Mouse (Mus musculus) olfactory bulb, adult 2 months (tissue): Measurements from ENCODE around the gene Rac1.
A peak's percentile ranks its signal among the peaks of the same experiment; 100 is the strongest.

Experiments used
- CTCF ChIP-seq: fragments of 200-500 bp; IDR thresholded peaks from 2 replicates; pipeline ENCODE4 v1.5.1; 2012; ENCODE audit warnings: low read depth, mild to moderate bottlenecking, low read length, moderate library complexity; ENCODE audit not compliant: insufficient read depth
- POLR2A ChIP-seq: fragments of 200-500 bp; IDR thresholded peaks from 2 replicates; pipeline ENCODE4 v1.6.1; 2012; ENCODE audit warnings: mild to moderate bottlenecking, low read depth, low read length, moderate library complexity; ENCODE audit not compliant: insufficient read depth

DNA sequence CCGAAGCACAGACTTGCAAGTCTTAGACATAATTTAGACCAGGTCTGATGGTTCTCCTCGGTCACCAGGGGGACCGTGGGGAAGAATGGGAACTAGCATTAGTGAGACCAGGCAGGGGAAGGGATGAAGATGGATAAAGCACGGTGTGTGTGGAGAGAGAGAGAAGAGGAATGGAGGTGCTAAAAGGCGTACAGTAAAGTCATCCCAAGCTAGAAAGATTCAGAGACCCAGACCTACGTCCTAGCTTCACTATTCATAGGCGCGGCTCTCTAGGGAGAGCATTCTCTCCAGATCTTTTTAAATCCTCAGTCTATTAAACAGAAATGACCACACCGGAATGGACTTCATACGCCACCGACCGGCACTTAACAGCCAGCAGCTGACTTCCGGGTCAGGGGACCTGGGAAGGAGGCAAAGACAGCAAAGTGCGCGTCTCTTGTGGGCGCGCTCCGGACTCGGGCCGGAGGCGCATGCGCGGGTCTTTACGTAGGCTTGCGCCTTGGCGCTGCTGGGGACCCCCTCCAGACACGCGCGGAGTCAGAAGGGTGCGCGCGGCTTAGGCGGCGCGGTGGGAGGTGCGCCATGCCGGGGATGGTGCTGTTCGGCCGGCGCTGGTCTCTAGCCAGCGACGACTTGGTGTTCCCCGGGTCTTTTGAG is 63.6 kb downstream of the Rac1 start, which contains the start of gene Daglb:
- TF ChIP-seq CTCF (no peak), POLR2A (peak; percentile 98)
